Mouse (Mus musculus) kidney, adult 2 months (tissue): ENCODE data around the gene Sufu.

Source experiments
- CTCF ChIP-seq: fragments of 200-500 bp; conservative IDR thresholded peaks from 2 replicates; pipeline ENCODE4 v1.5.1; 2011; ENCODE audit warnings: low read depth, mild to moderate bottlenecking, control low read depth, low read length, moderate library complexity, mixed read lengths; ENCODE audit not compliant: insufficient read depth, insufficient read length
- POLR2A ChIP-seq: fragments of 200-500 bp; IDR thresholded peaks from one replicate; pipeline ENCODE4 v1.6.1; 2011; ENCODE audit warnings: low read depth, low read length, control low read depth

- TF ChIP-seq CTCF, result no peak
- TF ChIP-seq POLR2A, result no peak
Observed at GRCm38 (mm10) chr19:46500581-46501341, 104.1 kb downstream of the Sufu start.
